Mouse (Mus musculus) right cerebral cortex, postnatal 25 days (tissue): ENCODE measurements around the gene Magt1.
"Not testable (repeated sequence)": the region's sequence is repeated elsewhere in the genome, so short reads cannot be mapped to it uniquely, and the experiment has no call there.

Experiments used
- DNase-seq: peaks from one replicate; pipeline ENCODE4 v3.0.0; 2022

Magt1 gene

GRCm38 (mm10) chrX:106011465-106012159, at the start of gene Magt1:
Gene Magt1 (minus strand): TSS chrX:106011906.
- peak; percentile 70 for DNase-seq

- DNase-seq: no peak
These were observed 36.5 kb upstream of the Magt1 start for GRCm38 (mm10) chrX:106048191-106048590.

DNA sequence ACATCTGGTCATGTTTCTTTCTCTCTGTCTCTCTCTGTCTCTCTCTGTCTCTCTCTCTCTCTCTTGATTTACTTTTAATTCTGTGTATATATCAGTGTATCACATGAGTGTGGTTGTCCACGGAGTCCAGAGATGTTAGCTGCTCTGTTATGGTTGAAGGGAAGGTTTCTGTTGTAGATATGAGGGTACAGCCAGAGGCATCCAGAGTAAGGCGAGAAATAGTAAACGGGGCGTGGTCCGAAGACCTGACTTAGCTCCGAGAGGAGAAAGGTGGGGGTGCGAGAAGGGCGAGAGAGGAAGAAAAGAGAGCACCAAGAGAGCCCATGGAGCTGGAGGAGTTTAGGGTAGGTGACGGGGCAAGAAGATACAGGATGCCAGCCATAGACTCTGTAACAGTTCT, 34.2 kb upstream of the Magt1 start:
- no peak for DNase-seq

GRCm38 (mm10) chrX:106045455-106045854, 33.7 kb upstream of the Magt1 start:
- DNase-seq: no peak

- DNase-seq: no peak
These were observed 32.3 kb upstream of the Magt1 start for GRCm38 (mm10) chrX:106043863-106044617.

- DNase-seq: no peak
These were observed 25.6 kb upstream of the Magt1 start for GRCm38 (mm10) chrX:106037185-106037752.

GRCm38 (mm10) chrX:106035727-106036126, 24.0 kb upstream of the Magt1 start:
- no peak for DNase-seq

DNA sequence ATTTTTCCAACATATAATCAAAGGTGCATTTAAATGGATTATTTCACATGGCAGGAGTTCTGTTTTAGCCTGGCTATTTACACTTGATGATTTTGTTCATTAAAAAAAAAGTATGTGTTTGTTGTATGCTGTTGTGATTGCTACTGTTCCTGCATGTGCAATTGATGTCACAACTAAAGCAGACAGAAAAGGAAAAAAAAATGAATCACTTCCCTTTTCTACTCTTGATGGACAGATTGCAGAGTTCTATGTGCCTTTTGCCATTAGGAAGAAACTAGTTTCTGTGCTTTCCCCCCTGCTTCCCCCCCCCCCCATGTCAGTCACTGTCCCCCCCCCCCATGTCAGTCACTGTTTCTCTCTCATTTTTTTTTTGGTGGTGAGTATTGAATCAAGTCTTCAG, 19.4 kb upstream of the Magt1 start:
- no peak for DNase-seq

GRCm38 (mm10) chrX:106030176-106030575, 18.5 kb upstream of the Magt1 start:
- DNase-seq: no peak

DNA sequence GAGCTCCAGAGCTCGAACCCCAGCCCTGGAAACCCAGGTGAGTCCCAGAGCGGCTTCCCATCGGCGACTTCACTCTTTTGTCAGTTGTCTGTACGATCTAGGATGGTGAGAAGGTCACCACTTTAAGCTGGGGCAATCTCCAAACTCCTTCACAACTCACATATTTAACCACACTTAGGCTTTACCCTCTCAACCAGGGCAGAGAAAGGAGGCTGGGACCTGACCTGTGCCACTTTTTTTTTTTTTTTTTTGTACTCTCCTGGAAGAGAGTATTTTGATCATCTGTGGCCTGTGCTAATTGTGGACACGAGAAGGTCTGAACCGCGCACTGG, 15.6 kb upstream of the Magt1 start:
- no peak for DNase-seq

- peak; percentile 89 for DNase-seq
These were observed 15.0 kb upstream of the Magt1 start, which contains the start of gene Atp7a for GRCm38 (mm10) chrX:106026418-106027342. Gene Atp7a (plus strand): TSS chrX:106027276.

DNA sequence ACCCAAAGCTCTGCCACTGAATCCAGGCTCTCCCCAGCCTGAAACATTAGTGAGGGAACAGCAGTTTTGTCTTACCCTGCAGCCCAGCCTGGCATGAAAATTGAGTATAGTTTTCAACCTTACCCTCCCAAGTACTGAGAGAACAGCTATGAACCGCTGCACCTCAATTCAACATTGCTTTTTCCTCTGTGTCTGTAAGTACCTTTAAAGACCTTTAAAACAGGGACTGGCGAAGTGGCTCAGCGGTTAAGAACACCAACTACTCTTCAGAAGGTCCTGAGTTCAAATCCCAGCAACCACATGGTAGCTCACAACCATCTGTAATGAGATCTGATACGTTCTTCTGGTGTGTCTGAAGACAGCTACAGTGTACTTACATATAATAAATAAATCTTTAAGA, 5.8 kb upstream of the Magt1 start:
- no peak for DNase-seq

DNA sequence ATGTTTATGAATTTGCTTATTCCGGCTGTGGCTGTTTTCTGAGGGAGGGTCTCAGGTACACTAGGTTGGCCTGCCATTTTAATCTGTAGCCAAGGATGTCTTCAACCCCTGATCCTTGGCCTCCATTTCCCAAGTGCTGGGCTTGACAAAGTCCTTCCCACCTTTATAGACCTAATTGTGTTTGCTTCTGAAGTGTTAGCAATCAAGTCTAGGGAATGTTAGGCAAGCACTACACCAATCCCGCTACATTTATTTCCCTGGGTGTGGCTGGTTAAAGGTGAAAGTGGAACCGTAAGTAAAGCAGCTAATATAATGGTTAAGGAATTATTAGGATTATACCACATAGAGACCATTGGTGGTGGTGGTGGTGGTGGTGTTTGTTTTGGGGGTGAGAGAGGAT, 5.4 kb upstream of the Magt1 start:
- no peak for DNase-seq

DNA sequence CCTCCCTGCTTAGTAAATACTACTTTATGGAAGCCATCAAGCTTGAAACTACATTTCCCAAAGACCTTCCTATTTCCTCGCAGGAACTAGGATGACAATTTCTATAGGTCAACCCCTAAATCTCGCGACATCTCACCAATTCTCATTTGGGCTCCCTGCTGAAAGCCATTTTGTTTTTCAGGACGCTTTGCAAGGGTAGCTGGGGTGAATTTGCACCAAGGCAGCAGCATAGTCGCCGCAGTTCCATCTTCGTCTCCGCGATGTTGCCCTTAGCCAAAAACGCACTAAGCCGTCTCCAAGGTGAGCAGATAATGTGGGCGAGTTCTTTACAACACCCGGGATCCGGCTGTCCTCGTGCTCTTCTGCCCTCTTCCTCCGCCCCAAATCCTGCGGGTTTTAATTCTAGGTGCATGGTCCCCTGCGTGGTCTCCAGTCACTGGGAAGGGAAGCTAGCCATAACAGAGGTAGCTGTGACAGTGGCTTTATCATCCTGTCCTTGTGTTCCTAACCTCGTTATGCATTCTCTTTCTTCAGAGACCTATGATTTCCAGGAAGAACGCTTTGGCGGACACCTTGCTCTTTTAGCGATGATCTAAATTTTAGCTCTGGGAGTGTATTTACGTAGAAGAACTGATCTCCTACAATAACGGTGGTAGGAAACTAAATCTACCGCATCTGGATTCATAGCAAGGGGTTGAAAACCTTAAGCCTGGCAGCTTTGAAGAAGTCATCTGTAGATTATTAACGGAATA, 4.0 kb upstream of the Magt1 start, which contains the start of gene Cox7b:
TSS of gene Cox7b (plus strand) at position 130 of the 752 bp plus-strand sequence.
- peak; percentile 65 for DNase-seq

GRCm38 (mm10) chrX:106014741-106015377, 3.2 kb upstream of the Magt1 start:
- DNase-seq: not testable (repeated sequence)

DNA sequence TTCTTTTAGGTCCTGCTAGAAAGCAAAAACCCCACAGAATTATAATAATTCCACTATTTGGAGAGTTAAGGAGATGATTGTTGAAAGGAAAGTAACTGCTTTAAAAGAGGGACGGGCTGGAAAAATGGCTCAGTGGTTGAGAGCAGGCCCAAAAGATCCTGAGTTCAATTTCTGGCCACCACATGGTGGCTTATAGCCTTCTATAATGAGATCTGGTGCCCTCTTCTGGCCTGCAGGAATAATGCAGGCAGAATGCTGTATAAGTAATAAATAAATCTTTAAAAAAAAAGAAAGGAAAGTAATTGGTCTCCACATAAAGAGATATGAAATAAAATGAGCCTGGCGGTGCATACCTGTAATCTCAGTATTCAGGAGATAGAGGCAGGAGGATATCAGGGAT, 1.5 kb upstream of the Magt1 start:
- no peak for DNase-seq

- no peak for DNase-seq
These were observed 853 bp upstream of the Magt1 start for GRCm38 (mm10) chrX:106012559-106012958.

DNA sequence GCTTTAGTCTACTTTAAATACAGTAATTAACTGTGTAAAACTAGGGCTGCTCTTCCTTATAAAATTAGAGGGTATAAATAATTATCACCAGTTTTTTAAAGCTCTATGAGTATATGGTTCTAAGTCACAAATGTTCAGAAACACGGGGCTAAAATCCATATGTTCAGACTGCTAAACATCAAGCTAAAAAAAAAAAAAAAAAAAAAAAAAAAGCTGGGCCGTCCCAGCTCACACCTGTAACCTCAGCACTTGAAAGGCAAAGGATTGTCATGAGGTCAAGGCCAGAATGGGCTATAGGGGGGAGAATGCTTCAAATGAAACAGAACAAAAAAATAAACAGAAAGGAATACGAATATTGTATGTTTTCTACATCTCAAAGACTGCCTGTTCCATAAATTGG, 944 bp downstream of the Magt1 start:
- no peak for DNase-seq

- no peak for DNase-seq
These were observed 10.1 kb downstream of the Magt1 start for GRCm38 (mm10) chrX:106001605-106002004.

- DNase-seq: not testable (repeated sequence)
These were observed 54.6 kb downstream of the Magt1 start for GRCm38 (mm10) chrX:105957091-105957490.

DNA sequence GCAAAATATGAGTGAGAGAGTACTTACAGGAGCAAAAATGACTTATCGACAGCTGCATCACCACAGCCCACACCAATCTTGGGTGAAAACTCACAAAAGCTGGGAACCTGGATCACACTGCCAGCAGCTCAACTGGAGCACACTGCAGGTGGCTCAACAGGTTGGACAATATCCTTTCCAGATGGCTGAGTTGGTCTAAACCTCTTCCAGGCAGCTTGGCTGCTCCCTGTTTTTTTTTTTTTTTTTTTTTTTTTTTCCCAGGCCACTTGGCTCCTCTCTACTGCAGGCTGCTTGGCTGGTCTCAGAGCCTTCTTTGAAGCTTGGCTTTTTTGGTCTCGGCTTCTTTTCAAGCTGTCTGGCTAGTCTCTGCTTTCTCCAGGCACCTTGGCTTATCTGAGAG, 57.7 kb downstream of the Magt1 start:
- DNase-seq: no peak

GRCm38 (mm10) chrX:105946357-105946756, 65.3 kb downstream of the Magt1 start:
- no peak for DNase-seq
